Mouse (Mus musculus) heart, embryonic 12.5 days (tissue): ENCODE data around the gene 1300017J02Rik. TPM values are rescaled to one million over a fixed set of nuclear protein-coding genes. Genes with fewer than 3 reads are reported as not detected.
A peak's percentile ranks its signal among the peaks of the same experiment; 100 is the strongest.

Source experiments
- ATAC-seq: fragments of 200-750 bp; cut with Nextera tagmentation; 2 replicates; pipeline ENCODE4 v1.8.0; 2017; ENCODE audit warnings: moderate TSS enrichment, moderate library complexity; ENCODE audit not compliant: insufficient number of reproducible peaks, low FRiP score
- H3K27ac ChIP-seq: fragments of 300-500 bp; sonication (generic); 2 replicates; pipeline ENCODE4 v1.5.1; 2016; ENCODE audit warnings: mild to moderate bottlenecking, moderate library complexity; ENCODE audit not compliant: poor library complexity, severe bottlenecking
- H3K27me3 ChIP-seq: fragments of 300-500 bp; sonication (generic); replicated peaks from 2 replicates; pipeline ENCODE4 v1.6.1; 2016; ENCODE audit warnings: mild to moderate bottlenecking, moderate library complexity
- H3K36me3 ChIP-seq: fragments of 300-500 bp; sonication (generic); 2 replicates; pipeline ENCODE4 v1.6.1; 2016; ENCODE audit warnings: mild to moderate bottlenecking, moderate library complexity
- H3K4me1 ChIP-seq: fragments of 300-500 bp; sonication (generic); replicated peaks from 2 replicates; pipeline ENCODE4 v1.6.1; 2016; ENCODE audit warnings: mild to moderate bottlenecking
- H3K4me2 ChIP-seq: fragments of 300-500 bp; sonication (generic); 2 replicates; pipeline ENCODE4 v1.6.1; 2016; ENCODE audit warnings: mild to moderate bottlenecking, moderate library complexity
- H3K4me3 ChIP-seq: fragments of 300-500 bp; sonication (generic); 2 replicates; pipeline ENCODE4 v1.5.1; 2016; ENCODE audit warnings: mild to moderate bottlenecking
- H3K9ac ChIP-seq: fragments of 300-500 bp; sonication (generic); 2 replicates; pipeline ENCODE4 v1.6.1; 2016; ENCODE audit warnings: mild to moderate bottlenecking, moderate library complexity
- H3K9me3 ChIP-seq: fragments of 300-500 bp; sonication (generic); replicated peaks from 2 replicates; pipeline ENCODE4 v1.6.1; 2016; ENCODE audit warnings: mild to moderate bottlenecking, moderate library complexity
- WGBS: fragments of 180-500 bp; shearing (Covaris S2); methylation state at CpG from one replicate; pipeline ENCODE4 v1.1.7; 2016; 5-methylcytosine and 5-hydroxymethylcytosine counted together
- polyA plus RNA-seq: library from polyadenylated mRNA; unstranded; fragments of >200 nt; fragmentation: Nextera tagmentation; extraction: Ambion mirVana; gene quantifications from 2 replicates; pipeline ENCODE4 v1.2.1, GENCODE M21; 2016

The 1300017J02Rik gene
- polyA plus RNA-seq, 1 experiment from 2014 or later: 7.6 TPM

DNA sequence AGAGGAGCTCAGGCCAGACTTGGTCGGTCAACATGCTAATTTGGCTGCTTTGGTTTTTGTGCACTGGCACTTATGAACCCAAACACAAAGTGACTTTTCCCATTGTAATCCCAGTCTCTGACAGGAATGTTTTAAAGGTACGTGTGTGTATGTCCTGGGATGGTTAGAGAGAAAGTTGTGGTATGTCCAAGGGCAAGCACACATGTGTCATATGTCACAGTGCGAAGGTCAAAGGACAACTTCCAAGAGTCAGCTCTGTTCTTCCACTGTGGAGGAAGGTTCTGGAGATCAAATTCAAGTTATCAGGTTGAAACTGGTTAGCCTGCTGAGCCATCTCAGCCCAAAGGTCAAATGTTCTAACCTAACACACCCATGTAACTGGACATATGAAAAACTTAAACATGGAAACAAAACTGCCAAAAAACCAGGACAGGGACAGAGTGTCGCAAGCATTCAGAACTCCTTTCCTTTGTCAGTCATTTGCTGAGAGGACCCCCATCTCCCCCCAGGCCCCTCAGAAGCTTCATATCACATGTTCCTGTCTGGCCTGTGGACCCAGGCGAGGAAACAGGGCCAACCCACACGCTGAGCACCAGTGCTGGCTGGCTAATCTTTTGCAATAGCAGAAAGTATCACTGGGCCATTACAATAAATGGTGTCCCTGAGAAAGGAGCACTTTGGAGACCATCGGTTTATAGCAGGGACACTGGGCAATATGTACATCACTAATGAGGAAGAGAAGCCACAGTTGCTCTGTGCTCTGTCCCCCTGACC is 72.5 kb downstream of the 1300017J02Rik start:
- no peaks in the 10 kb centered on the region for H3K36me3 ChIP-seq
- H3K9me3 ChIP-seq: no peaks in the 10 kb centered on the region
- no peak overlapping the region for H3K27ac ChIP-seq
- no peak overlapping the region for H3K4me2 ChIP-seq
- WGBS: 82% methylated on average over 7 of the region's 7 CpGs
- peaks cover 12% of the 10 kb centered on the region for H3K4me1 ChIP-seq
- no peak overlapping the region for H3K9ac ChIP-seq
- H3K4me3 ChIP-seq: no peak overlapping the region
- ATAC-seq: no peak
- no peaks in the 10 kb centered on the region for H3K27me3 ChIP-seq

DNA sequence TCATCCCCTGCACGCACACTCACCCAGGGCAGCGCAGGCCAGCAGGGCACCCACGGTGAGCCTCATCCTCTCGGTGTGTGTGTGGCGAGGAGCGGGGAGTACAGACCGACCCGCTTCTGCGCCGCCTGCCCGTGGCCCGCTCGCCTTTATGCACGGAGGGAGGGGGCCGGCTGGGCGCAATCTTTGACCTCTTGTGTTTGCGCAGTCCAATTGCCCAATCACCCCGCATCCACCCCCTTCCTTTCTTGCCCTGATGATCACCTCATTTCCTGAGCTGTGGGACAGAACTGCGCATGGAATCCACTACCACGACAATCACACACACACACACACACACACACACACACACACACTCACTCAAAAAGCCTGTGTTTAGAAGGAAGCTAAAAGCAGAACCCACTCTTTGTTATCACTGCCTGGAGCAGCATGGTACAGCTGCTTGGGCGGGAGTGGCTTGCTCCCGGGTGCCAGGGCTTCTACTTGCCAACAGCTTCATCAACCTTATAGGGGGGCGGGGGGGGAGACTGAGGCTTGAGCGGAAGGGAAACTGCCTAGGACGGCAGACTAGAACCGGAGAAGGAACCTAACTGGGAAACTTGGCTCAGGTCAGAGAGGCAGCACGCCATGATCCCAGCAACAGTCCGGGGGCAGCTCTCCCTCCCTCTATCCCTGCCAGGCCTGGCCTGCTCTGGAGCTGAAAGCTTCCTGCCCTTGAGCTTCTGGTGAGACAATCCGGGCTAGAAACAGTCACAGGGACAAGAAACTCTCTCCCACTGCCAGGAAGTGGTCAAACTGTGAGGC is 74.5 kb downstream of the 1300017J02Rik start, which contains the start of the genes Gm20425 and Trf:
Gm20425 (minus strand) TSS at position 157 of the 801 bp plus-strand sequence.
Trf (minus strand) TSS at position 294 of the 801 bp plus-strand sequence.
- H3K9me3 ChIP-seq: no peaks in the 10 kb centered on the region
- no peaks in the 10 kb centered on the region for H3K27me3 ChIP-seq
- peak within 1 kb of the TSS; percentile 15 for H3K4me3 ChIP-seq
- peak within 1 kb of the TSS; percentile 72; the same call in 1 of the 2 replicates for H3K27ac ChIP-seq
- H3K9ac ChIP-seq: peak within 1 kb of the TSS; percentile 21; the same call in 1 of the 2 replicates
- H3K36me3 ChIP-seq: no peaks in the 10 kb centered on the region
- peaks cover 12% of the 10 kb centered on the region for H3K4me1 ChIP-seq
- H3K4me2 ChIP-seq: peak within 1 kb of the TSS; percentile 54
- WGBS: 38% methylated on average over 29 of the region's 29 CpGs
- ATAC-seq: peak; percentile 63

DNA sequence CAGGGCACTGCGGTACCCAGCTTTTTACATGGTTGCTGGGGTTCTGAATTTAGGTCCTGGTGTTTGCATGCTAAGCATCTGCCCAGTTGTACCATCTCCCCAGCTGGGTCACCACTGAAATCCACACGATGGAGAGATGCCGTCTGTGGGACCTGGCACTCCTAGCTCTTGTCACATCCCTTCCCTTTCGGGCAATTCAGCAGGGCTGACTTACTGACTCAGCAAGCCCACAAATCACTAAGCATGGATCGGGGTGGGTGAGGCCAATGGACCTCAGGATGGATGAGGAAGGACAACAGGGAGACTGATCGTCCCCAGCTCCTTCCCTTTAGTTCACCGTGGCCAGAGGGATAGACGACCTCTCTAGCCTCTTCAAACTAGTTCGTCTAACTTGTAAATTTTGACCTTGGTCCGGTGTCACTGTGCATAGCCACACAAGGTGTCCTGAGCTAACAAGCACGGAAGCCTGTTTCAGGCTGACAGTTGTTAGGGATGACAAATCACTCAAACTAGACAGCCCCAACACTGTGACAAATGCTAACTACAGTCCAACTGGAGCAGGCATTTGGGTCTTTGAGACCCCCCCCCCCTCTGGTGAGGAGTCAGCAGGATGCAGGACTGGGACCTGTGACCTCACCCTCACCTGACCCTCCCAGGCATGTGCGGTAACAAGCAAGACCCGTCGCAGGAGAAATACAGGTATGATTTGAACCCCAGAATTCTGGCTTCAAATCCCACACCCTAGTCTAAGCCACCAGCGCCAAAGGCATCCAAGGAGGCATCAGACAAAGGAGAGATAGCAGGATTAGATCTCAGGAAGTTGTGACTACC is 75.6 kb downstream of the 1300017J02Rik start:
- ATAC-seq: no peak
- no peak overlapping the region for H3K9ac ChIP-seq
- no peaks in the 10 kb centered on the region for H3K27me3 ChIP-seq
- peak overlapping the region; percentile 54; the same call in 1 of the 2 replicates for H3K4me2 ChIP-seq
- no peaks in the 10 kb centered on the region for H3K9me3 ChIP-seq
- H3K4me3 ChIP-seq: no peak overlapping the region
- no peak overlapping the region for H3K27ac ChIP-seq
- peaks cover 12% of the 10 kb centered on the region for H3K4me1 ChIP-seq
- WGBS: 81% methylated on average over 15 of the region's 15 CpGs
- no peaks in the 10 kb centered on the region for H3K36me3 ChIP-seq

DNA sequence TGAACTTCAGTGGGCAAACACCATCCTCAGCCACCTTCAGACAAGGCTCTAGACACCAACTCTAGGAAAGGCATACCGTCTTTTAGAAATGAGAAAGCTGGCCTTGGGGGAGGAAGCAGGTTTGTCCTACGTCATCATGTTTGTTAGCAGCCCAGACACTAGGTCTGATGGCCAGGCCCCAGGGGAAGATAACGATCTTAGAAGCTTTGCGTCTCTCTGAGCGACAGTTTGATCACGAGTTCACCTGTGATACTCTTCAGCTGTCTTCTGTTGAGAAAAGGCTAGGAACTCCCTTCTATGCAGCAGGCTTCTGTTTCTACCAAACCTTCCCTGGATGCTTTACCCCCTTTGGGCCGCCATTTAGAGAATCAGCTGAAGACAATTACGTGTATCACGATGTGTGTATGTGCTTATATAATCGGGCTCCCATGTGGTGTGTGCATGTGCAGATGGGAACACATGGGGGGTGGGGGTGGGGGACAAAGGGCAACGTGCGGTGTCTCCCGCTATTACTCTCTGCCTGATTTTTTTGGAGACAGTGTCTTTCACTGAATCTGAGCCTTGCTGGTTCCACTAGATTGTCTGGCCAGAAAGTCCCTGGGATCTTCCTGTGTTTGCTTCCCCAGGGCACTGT is 76.4 kb downstream of the 1300017J02Rik start:
- peaks cover 12% of the 10 kb centered on the region for H3K4me1 ChIP-seq
- no peaks in the 10 kb centered on the region for H3K27me3 ChIP-seq
- no peak overlapping the region for H3K27ac ChIP-seq
- H3K4me2 ChIP-seq: no peak overlapping the region
- 77% methylated on average over 13 of the region's 13 CpGs for WGBS
- H3K4me3 ChIP-seq: no peak overlapping the region
- no peak for ATAC-seq
- H3K36me3 ChIP-seq: no peaks in the 10 kb centered on the region
- H3K9ac ChIP-seq: no peak overlapping the region
- no peaks in the 10 kb centered on the region for H3K9me3 ChIP-seq

DNA sequence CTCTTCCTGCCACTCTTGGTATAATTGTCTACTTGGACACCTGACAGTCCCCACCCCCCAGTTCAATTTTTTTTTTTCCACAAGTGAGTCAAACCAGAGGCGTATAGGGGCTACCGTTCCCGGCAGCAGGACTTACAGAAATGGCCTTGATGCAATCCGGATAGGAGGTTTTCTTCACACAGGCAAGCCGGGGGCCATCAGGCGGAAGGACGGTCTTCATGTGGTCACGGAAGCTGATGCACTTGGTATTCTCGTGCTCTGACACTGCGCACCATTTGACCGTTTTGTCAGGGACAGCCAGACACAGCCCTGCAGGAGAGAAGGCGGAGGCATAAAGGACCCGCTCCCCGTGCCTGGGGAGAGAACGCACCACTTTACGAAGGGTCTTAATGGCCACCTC is 77.1 kb downstream of the 1300017J02Rik start:
- H3K4me2 ChIP-seq: no peak overlapping the region
- H3K27ac ChIP-seq: no peak overlapping the region
- no peak overlapping the region for H3K9ac ChIP-seq
- ATAC-seq: no peak
- no peaks in the 10 kb centered on the region for H3K27me3 ChIP-seq
- H3K36me3 ChIP-seq: no peaks in the 10 kb centered on the region
- 88% methylated on average over 16 of the region's 16 CpGs for WGBS
- H3K4me3 ChIP-seq: no peak overlapping the region
- H3K4me1 ChIP-seq: peaks cover 12% of the 10 kb centered on the region
- H3K9me3 ChIP-seq: no peaks in the 10 kb centered on the region

DNA sequence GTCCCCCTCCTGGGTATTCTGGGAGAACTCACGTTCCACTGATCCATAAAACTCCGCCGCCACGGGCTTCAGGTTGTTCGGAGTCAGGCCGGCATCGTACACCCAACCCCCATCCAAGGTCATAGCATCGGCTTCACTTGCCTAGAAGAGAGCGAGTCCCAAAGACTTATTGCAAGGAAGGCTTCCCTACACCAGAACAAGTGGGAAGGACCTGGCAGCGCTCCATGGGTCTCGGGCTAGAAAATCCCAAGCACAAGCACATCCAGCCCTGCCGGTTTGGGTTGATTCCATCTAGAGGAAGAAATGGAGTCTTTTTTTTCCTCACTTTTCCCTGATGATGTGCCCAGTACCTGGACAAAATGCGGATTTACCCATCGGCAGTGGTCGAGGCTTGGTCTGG is 78.1 kb downstream of the 1300017J02Rik start:
- Histone ChIP-seq H3K9ac (no peak overlapping the region), H3K4me3 (no peak overlapping the region), H3K9me3 (no peaks in the 10 kb centered on the region), H3K27me3 (no peaks in the 10 kb centered on the region), H3K27ac (no peak overlapping the region), H3K4me1 (peaks cover 12% of the 10 kb centered on the region), H3K36me3 (no peaks in the 10 kb centered on the region), H3K4me2 (no peak overlapping the region)
- ATAC-seq: no peak
- WGBS: 86% methylated on average over 15 of the region's 15 CpGs

DNA sequence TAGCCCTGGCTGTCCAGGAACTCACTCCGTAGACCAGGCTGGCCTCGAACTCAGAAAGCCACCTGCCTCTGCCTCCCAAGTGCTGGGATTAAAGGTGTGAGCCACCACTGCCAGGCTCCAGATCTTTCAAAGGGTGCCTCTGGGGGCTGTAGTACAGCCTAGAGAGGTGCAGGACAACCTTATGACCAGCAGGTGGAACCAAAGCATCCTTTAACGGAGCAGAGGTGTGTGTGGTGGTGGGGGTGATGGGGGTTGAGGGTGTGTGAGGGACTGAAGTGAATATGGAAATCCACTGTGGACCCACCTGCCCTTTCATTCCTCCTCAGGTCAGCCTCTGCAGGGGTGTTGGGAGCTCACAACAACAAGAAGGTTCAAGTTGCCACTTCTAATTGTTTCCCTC is 79.4 kb downstream of the 1300017J02Rik start:
- Histone ChIP-seq H3K4me1 (peaks cover 6% of the 10 kb centered on the region), H3K27ac (no peak overlapping the region), H3K9ac (no peak overlapping the region), H3K9me3 (no peaks in the 10 kb centered on the region), H3K4me2 (no peak overlapping the region), H3K27me3 (no peaks in the 10 kb centered on the region), H3K4me3 (no peak overlapping the region), H3K36me3 (no peaks in the 10 kb centered on the region)
- 59% methylated on average over 3 of the region's 3 CpGs for WGBS
- peak; percentile 31; the same call in 1 of the 2 replicates for ATAC-seq

DNA sequence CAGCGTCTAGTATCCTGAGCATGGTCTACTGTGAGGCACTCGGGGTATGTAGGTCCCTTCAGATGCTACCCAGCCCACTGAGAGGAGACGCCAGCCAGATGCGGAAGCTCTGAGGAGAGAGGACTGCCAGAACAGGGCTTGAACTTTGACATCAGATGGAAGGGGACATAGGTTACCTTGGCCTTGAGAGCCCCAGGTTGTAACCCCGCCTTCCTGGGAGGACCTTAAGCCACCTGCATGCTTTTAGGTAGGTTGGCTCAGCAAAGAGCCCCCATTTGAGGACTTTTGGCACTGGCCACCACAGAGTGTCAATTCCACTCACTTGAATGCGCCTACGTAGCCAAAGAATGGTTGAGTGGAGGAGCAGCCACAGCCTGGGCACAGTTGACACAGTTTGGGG is 80.2 kb downstream of the 1300017J02Rik start:
- H3K4me3 ChIP-seq: no peak overlapping the region
- 84% methylated on average over 7 of the region's 7 CpGs for WGBS
- no peak overlapping the region for H3K27ac ChIP-seq
- ATAC-seq: no peak
- H3K9me3 ChIP-seq: no peaks in the 10 kb centered on the region
- no peaks in the 10 kb centered on the region for H3K36me3 ChIP-seq
- no peak overlapping the region for H3K4me2 ChIP-seq
- no peak overlapping the region for H3K9ac ChIP-seq
- H3K27me3 ChIP-seq: no peaks in the 10 kb centered on the region
- no peaks in the 10 kb centered on the region for H3K4me1 ChIP-seq

DNA sequence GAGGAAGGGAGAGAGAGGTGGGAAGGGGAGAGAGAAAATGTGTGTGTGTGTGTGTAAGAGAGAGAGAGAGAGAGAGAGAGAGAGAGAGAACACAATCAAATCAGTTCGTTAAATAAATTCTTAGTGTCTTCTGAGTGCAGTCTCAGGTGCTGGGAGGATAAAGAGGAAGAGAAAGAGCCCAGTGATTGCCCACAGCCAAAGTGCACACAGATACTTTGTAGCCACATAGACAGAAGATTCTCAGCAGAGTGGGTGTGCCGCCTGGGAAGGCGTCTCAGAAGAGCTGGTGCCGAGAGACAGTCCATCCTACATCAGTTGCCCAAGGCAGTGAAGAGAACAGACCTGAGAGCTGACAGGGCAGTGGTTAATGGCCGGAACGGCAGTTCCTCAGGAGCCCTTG is 90.6 kb downstream of the 1300017J02Rik start:
- H3K27ac ChIP-seq: no peak overlapping the region
- H3K4me3 ChIP-seq: no peak overlapping the region
- no peak overlapping the region for H3K9ac ChIP-seq
- WGBS: 71% methylated on average over 6 of the region's 6 CpGs
- ATAC-seq: no peak
- H3K27me3 ChIP-seq: 0 out of 2 replicates have a peak, but pooled peaks cover under 1% of the 10 kb centered on the region
- H3K36me3 ChIP-seq: no peaks in the 10 kb centered on the region
- peaks cover 6% of the 10 kb centered on the region for H3K4me1 ChIP-seq
- H3K4me2 ChIP-seq: no peak overlapping the region
- H3K9me3 ChIP-seq: no peaks in the 10 kb centered on the region

DNA sequence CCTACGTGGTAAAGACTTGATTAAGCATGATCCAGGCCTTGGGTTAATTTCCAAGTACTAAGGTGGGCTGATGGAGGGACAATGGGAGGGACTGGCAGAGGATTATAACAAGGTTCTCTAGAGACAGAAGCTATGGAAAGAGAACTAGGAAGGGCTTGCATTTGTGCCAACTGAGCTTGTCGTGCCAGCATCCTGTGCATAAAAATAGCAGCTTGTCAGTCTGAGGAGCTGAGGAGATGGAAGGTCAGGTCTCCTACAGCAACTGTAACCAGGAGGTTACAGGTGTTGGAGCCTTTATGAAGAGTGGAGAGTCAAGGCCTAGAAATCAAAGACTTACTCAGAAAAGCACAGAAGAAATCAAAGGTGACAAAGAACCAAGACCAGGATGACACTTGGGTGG is 91.3 kb downstream of the 1300017J02Rik start:
- Histone ChIP-seq H3K4me1 (peaks cover 6% of the 10 kb centered on the region), H3K4me3 (no peak overlapping the region), H3K9me3 (no peaks in the 10 kb centered on the region), H3K27me3 (0 out of 2 replicates have a peak, but pooled peaks cover 3% of the 10 kb centered on the region), H3K27ac (no peak overlapping the region), H3K9ac (no peak overlapping the region), H3K36me3 (no peaks in the 10 kb centered on the region), H3K4me2 (no peak overlapping the region)
- 43% methylated on average over 2 of the region's 2 CpGs for WGBS
- no peak for ATAC-seq
